Mouse (Mus musculus) layer of hippocampus, adult 18-20 months (tissue): ENCODE measurements at regions not wholly inside any gene's neighbourhood (a gene's known extent, or its start where the extent isn't known, plus 50 kb on each side); places are given as distances from the start of the nearest gene placed in this dataset.

Experiments
- DNase-seq, 2 experiments: peaks; one replicate each; pipeline ENCODE4 v3.0.0; 2022; ENCODE audit warnings: low spot score in 2 of 2

- DNase-seq = peak in 1 of 2 experiments; percentile 10
Observed at GRCm38 (mm10) chr1:185091816-185092558, 92.6 kb upstream of the Mark1 start.

GRCm38 (mm10) chr1:185089196-185089595 lies 89.8 kb upstream of the Mark1 start:
- no peak for DNase-seq

- DNase-seq = no peak
Observed at GRCm38 (mm10) chr1:185083191-185083590, 83.8 kb upstream of the Mark1 start.

GRCm38 (mm10) chr1:185080118-185080517 lies 80.7 kb upstream of the Mark1 start:
- no peak for DNase-seq

GRCm38 (mm10) chr1:185079331-185079880 lies 80.0 kb upstream of the Mark1 start:
- no peak for DNase-seq

- no peak for DNase-seq
Observed at GRCm38 (mm10) chr1:185074001-185074400, 74.6 kb upstream of the Mark1 start.

GRCm38 (mm10) chr1:185072766-185073165 lies 73.4 kb upstream of the Mark1 start:
- DNase-seq = no peak

GRCm38 (mm10) chr1:185071566-185071965 lies 72.2 kb upstream of the Mark1 start:
- DNase-seq = no peak

GRCm38 (mm10) chr1:185070853-185071149 lies 71.4 kb upstream of the Mark1 start:
- no peak for DNase-seq

GRCm38 (mm10) chr1:185070062-185070852 lies 70.9 kb upstream of the Mark1 start:
- DNase-seq = peak; percentile 8 to 64

- no peak for DNase-seq
Observed at GRCm38 (mm10) chr1:185068136-185068535, 68.8 kb upstream of the Mark1 start.

- no peak for DNase-seq
Observed at GRCm38 (mm10) chr1:185067661-185068060, 68.3 kb upstream of the Mark1 start.

- no peak for DNase-seq
Observed at GRCm38 (mm10) chr1:185065056-185065455, 65.7 kb upstream of the Mark1 start.

GRCm38 (mm10) chr1:185062103-185062502 lies 62.7 kb upstream of the Mark1 start:
- DNase-seq = no peak

GRCm38 (mm10) chr1:185057443-185057842 lies 58.1 kb upstream of the Mark1 start:
- DNase-seq = no peak

- no peak for DNase-seq
Observed at GRCm38 (mm10) chr1:185052700-185053099, 53.3 kb upstream of the Mark1 start.

- DNase-seq = no peak
Observed at GRCm38 (mm10) chr1:185049980-185050379, 50.6 kb upstream of the Mark1 start.
